Mouse (Mus musculus) ES-Bruce4 (cell line): Measurements from ENCODE around the gene Pitpnm3. TPM values are rescaled to one million over a fixed set of nuclear protein-coding genes. Genes with fewer than 3 reads are reported as not detected.

Experiments used
- H3K27ac ChIP-seq: 2 replicates; pipeline ENCODE4 v1.5.1; 2012; ENCODE audit warnings: low read length, inconsistent platforms; ENCODE audit not compliant: insufficient read depth
- H3K27me3 ChIP-seq: 2 replicates; pipeline ENCODE4 v1.6.1; 2012; ENCODE audit warnings: mild to moderate bottlenecking, low read length, inconsistent platforms; ENCODE audit not compliant: control insufficient read depth, poor library complexity, insufficient read depth, severe bottlenecking
- H3K36me3 ChIP-seq: 2 replicates; pipeline ENCODE4 v1.6.1; 2012; ENCODE audit warnings: inconsistent platforms, mild to moderate bottlenecking, low read length, moderate library complexity; ENCODE audit not compliant: control insufficient read depth, poor library complexity, insufficient read depth, severe bottlenecking
- H3K4me1 ChIP-seq: one replicate; pipeline ENCODE4 v1.8.1; 2011; ENCODE audit warnings: low read length; ENCODE audit not compliant: control insufficient read depth, insufficient read depth
- H3K4me3 ChIP-seq: 2 replicates; pipeline ENCODE4 v1.5.1; 2011; ENCODE audit warnings: low read depth, mild to moderate bottlenecking, low read length
- H3K9ac ChIP-seq: 2 replicates; pipeline ENCODE4 v1.6.1; 2012; ENCODE audit warnings: low read depth, mild to moderate bottlenecking, inconsistent platforms; ENCODE audit not compliant: poor library complexity, severe bottlenecking
- H3K9me3 ChIP-seq: replicated peaks from 2 replicates; pipeline ENCODE4 v1.6.1; 2012; ENCODE audit warnings: mild to moderate bottlenecking, low read length, inconsistent platforms; ENCODE audit not compliant: control insufficient read depth, poor library complexity, insufficient read depth, severe bottlenecking
- CTCF ChIP-seq: IDR thresholded peaks from one replicate; pipeline ENCODE4 v1.8.1; 2011; ENCODE audit warnings: low read depth, low read length
- EP300 ChIP-seq: IDR thresholded peaks from 2 replicates; pipeline ENCODE4 v1.6.1; 2011; ENCODE audit warnings: low read depth, low read length; ENCODE audit not compliant: insufficient read depth
- POLR2A ChIP-seq: IDR thresholded peaks from one replicate; pipeline ENCODE4 v1.8.1; 2011; ENCODE audit warnings: low read length; ENCODE audit not compliant: insufficient read depth
- polyA plus RNA-seq: library from polyadenylated mRNA; stranded (reverse); fragments of >200 nt; gene quantifications from 2 replicates; pipeline ENCODE4 v1.2.4, GENCODE M21; 2011; ENCODE audit warnings: low read depth; ENCODE audit not compliant: missing spikeins, insufficient read depth, insufficient read length

Gene Pitpnm3
- polyA plus RNA-seq, 1 experiment, result 0.42 TPM

DNA sequence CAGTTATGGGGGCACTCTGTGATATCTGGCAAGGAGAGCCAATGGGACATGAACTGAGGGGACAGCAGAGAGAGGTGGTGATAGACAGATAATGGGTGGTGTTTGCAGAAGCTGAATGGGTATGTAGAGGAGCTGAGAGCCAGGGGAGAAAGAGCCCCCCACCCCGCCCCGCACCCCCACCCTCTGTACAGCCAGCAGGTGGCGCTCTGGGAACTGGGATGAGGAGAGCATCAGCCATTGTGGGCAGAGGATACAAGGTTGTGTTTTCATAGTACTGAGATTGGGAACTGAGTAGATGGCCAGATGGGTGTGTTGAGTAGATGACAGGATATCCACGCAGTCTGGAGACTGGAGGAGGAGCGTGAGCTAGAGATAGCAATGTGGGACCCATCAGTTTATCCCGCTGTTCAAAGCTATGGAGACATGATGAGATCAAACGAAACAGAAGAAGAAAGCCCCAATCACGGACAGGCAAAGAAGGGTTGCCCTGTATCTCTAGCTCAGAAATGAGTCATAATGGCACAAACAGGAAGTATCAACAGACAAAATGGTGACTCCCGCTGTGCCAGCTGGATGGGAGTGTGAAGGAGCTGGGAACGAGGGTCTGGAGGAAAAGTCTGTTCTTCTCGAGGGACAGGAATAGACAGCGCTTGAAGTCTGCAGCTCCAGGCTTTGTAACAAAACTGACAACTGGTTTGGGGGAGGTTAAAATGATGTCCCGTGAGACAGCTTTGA is 118.9 kb downstream of the Pitpnm3 start:
- no peaks in the 10 kb centered on the region; the same call in 1 of the 2 replicates for H3K9me3 ChIP-seq
- H3K27ac ChIP-seq, result no peak overlapping the region
- no peaks in the 10 kb centered on the region for H3K27me3 ChIP-seq
- no peak for TF ChIP-seq EP300
- peak; percentile 5 for TF ChIP-seq CTCF
- no peak overlapping the region for H3K4me3 ChIP-seq
- H3K4me1 ChIP-seq, result no peaks in the 10 kb centered on the region
- H3K36me3 ChIP-seq, result no peaks in the 10 kb centered on the region
- no peak overlapping the region for H3K9ac ChIP-seq

DNA sequence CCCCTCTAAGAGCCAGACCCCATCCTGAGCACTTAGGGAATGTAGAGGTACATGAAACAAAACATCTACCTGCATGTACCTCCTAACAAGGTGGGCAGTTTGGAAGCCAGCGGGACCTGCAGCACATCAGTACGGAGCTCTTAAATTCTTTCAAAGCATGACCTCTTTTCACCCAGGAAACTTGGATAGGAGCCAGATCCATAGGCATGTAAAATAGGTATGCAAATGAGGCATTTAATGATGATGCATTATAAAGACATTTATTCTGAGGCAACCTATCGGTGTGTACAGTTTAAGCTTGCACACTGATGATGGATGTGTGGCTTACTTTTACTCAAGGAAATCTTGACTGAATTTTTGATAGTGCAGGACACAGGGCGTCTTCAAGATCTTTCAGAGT is 120.9 kb downstream of the Pitpnm3 start:
- no peaks in the 10 kb centered on the region for H3K27me3 ChIP-seq
- H3K9ac ChIP-seq, result no peak overlapping the region
- H3K27ac ChIP-seq, result no peak overlapping the region
- H3K9me3 ChIP-seq, result no peaks in the 10 kb centered on the region; the same call in 1 of the 2 replicates
- no peaks in the 10 kb centered on the region for H3K4me1 ChIP-seq
- no peak for TF ChIP-seq CTCF
- TF ChIP-seq EP300, result no peak
- TF ChIP-seq POLR2A, result no peak
- H3K36me3 ChIP-seq, result no peaks in the 10 kb centered on the region
- no peak overlapping the region for H3K4me3 ChIP-seq

DNA sequence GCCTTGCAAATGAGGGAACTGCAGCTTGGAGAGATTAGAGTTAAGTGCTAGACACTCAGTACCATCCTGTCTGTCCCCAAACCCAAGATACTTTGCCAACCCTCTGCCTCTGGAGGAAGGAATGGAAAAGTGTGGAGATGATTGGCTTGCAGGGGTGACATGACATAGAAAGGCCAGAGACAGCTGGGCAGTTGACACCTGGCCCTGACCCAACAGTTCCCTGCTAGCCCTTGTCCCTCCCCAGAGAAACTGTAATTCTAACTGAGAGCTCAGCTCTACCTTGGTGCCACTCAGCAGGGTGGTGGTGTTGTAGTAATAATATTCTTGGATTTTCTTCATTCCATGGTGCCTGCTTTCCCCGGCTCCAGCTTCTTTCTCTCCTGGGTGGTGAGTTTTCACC is 123.6 kb downstream of the Pitpnm3 start:
- Histone ChIP-seq H3K27me3 (no peaks in the 10 kb centered on the region), H3K36me3 (no peaks in the 10 kb centered on the region), H3K9me3 (no peaks in the 10 kb centered on the region; the same call in 1 of the 2 replicates), H3K9ac (no peak overlapping the region), H3K4me1 (no peaks in the 10 kb centered on the region), H3K27ac (no peak overlapping the region), H3K4me3 (no peak overlapping the region)
- no peak for TF ChIP-seq POLR2A
- no peak for TF ChIP-seq CTCF
- no peak for TF ChIP-seq EP300

DNA sequence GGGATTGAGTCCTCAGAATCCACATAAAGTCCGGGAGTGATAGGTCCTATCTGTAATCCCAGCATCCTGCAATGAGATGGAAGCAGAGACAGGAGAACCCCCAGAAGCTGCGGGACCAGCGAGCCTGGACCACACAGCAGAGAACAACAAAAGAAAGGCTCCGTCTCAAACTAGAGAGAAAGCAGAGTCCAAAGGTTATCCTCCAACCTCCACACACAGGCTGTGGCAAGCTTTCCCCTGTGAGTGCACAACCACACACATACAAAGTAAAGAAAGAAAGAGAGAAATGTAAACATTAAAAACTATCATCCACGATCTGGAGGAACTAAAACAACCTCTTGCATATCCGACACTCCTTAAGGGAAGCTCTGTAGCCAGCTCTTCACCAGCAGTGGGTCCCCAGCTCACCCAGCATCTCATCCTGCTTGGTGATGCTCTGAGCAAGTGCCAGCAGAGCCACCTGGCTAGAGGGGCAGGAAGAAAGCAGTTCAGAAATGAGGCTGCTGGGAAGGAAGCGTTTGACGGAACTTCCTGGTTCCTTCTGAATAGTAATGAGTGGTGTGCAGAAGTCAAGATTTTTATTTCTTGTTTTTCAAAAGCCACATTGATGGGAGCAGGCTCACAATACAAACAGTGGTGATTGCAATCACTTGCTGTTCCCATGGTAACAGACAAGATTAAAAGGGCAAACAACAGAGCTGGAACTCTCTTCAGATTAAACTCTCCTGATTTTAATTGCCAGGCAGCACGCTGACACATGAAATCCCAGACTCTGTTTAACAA is 124.4 kb downstream of the Pitpnm3 start:
- H3K9me3 ChIP-seq, result no peaks in the 10 kb centered on the region
- H3K9ac ChIP-seq, result no peak overlapping the region
- no peak for TF ChIP-seq EP300
- no peak for TF ChIP-seq POLR2A
- no peak for TF ChIP-seq CTCF
- H3K4me1 ChIP-seq, result no peaks in the 10 kb centered on the region
- H3K4me3 ChIP-seq, result no peak overlapping the region
- H3K27me3 ChIP-seq, result no peaks in the 10 kb centered on the region
- H3K36me3 ChIP-seq, result no peaks in the 10 kb centered on the region
- no peak overlapping the region for H3K27ac ChIP-seq

DNA sequence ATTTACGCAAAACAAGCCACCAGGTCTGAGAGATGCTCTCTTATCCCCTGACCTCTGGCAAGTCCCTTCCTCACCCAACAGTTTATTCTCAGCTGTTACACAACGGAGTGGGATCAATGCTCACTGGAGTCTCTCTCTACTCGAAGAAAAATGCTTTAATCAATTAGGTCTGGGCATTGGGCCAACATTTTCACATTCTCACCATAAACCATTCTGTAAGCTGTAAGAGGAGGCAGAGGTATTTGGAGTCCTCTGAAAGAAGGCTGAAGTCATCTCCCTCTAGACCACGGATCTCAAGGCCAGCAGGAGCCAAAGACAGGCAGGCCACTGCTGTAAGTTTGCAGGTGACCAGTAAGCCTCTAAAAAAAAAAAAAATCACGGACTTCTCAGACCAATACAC is 125.2 kb downstream of the Pitpnm3 start:
- H3K4me3 ChIP-seq, result no peak overlapping the region
- no peaks in the 10 kb centered on the region for H3K9me3 ChIP-seq
- no peak overlapping the region for H3K9ac ChIP-seq
- TF ChIP-seq CTCF, result no peak
- no peaks in the 10 kb centered on the region for H3K4me1 ChIP-seq
- H3K36me3 ChIP-seq, result no peaks in the 10 kb centered on the region
- no peak overlapping the region for H3K27ac ChIP-seq
- no peaks in the 10 kb centered on the region for H3K27me3 ChIP-seq

DNA sequence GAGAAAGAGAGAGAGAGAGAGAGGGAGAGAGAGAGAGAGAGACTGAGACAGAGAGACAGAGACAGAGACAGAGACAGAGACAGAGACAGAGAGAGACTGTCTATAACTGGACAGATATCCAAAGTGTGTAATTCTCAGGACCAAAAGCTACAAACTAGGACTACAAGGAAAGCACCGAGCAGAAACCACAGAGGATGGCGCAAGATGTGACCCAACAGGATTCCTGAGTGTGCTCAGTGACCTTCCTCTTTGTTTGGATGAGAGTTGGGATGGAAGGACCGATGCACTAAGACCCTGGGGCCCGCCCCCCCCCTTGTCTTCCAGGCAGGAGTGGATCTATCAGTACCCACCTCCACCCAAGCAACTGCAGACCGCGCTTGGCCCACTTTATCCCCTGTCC is 130.0 kb downstream of the Pitpnm3 start:
- no peak overlapping the region for H3K9ac ChIP-seq
- no peak overlapping the region for H3K4me3 ChIP-seq
- H3K36me3 ChIP-seq, result no peaks in the 10 kb centered on the region
- H3K27me3 ChIP-seq, result no peaks in the 10 kb centered on the region
- no peaks in the 10 kb centered on the region for H3K9me3 ChIP-seq
- no peak overlapping the region for H3K27ac ChIP-seq
- TF ChIP-seq CTCF (no peak), EP300 (no peak), POLR2A (no peak)
- no peaks in the 10 kb centered on the region for H3K4me1 ChIP-seq
